Mouse (Mus musculus) lung, adult 2 months (tissue): ENCODE measurements around the gene Bptf. TPM values are rescaled to one million over a fixed set of nuclear protein-coding genes. Genes with fewer than 3 reads are reported as not detected.
A peak's percentile ranks its signal among the peaks of the same experiment; 100 is the strongest.

Experiments used
- DNase-seq: peaks from one replicate; pipeline ENCODE4 v3.0.0; 2022
- H3K4me1 ChIP-seq: fragments of 200-500 bp; 2 replicates; pipeline ENCODE4 v1.6.1; 2011; ENCODE audit warnings: low read length; ENCODE audit not compliant: control insufficient read depth, insufficient read depth
- H3K4me3 ChIP-seq: fragments of 200-500 bp; replicated peaks from 2 replicates; pipeline ENCODE3; 2011; ENCODE audit warnings: low read depth, mild to moderate bottlenecking, control low read depth, low read length; ENCODE audit errors: extremely low read depth
- CTCF ChIP-seq: fragments of 200-500 bp; IDR thresholded peaks from 2 replicates; pipeline ENCODE4 v1.5.1; 2011; ENCODE audit warnings: mild to moderate bottlenecking, low read length, control low read depth; ENCODE audit not compliant: insufficient read depth
- POLR2A ChIP-seq: fragments of 200-500 bp; IDR thresholded peaks from 2 replicates; pipeline ENCODE4 v1.6.1; 2011; ENCODE audit warnings: low read depth, mild to moderate bottlenecking, control low read depth, low read length, borderline replicate concordance; ENCODE audit errors: extremely low read depth
- WGBS: fragments of 180-500 bp; shearing (Covaris S2); methylation state at CpG from one replicate; pipeline ENCODE4 v1.1.7; 2018; 5-methylcytosine and 5-hydroxymethylcytosine counted together
- polyA plus RNA-seq: library from polyadenylated mRNA; depleted of rRNA; stranded (reverse); fragments of >200 nt; gene quantifications from 2 replicates; pipeline ENCODE4 v1.2.3, GENCODE M21; 2012

Gene Bptf
- polyA plus RNA-seq, 1 experiment: 27.3 TPM

DNA sequence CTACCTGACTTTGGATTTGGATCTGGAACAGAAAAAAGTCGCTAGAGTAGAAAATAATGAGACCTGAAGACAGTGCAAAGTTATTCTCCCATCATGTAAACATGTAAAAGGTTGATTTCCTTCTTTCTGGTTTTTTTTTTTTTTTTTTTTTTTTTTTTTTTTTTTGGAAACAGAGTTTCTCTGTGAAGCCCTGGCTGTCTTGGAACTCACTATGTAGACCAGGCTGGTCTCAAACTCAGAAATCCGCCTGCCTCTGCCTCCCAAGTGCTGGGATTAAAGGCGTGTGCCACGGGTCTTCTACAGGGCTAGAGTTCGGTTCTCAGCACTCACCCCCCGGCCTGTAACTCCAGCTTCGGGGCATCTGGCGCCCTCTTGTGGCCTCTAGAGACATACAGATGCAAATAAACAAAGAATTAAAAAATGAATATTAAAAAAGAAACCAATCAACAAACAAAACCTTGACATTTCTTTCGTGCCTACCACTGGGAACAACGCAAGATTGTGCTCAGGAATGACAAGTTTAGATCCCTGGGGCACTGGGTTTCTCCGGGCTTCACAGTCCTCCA lies 117.8 kb downstream of the Bptf start:
- 73% methylated on average over 11 of the region's 11 CpGs for WGBS
- TF ChIP-seq POLR2A: no peak
- no peak for TF ChIP-seq CTCF
- no peak overlapping the region for H3K4me3 ChIP-seq
- DNase-seq: no peak
- H3K4me1 ChIP-seq: peaks cover 8% of the 10 kb centered on the region

DNA sequence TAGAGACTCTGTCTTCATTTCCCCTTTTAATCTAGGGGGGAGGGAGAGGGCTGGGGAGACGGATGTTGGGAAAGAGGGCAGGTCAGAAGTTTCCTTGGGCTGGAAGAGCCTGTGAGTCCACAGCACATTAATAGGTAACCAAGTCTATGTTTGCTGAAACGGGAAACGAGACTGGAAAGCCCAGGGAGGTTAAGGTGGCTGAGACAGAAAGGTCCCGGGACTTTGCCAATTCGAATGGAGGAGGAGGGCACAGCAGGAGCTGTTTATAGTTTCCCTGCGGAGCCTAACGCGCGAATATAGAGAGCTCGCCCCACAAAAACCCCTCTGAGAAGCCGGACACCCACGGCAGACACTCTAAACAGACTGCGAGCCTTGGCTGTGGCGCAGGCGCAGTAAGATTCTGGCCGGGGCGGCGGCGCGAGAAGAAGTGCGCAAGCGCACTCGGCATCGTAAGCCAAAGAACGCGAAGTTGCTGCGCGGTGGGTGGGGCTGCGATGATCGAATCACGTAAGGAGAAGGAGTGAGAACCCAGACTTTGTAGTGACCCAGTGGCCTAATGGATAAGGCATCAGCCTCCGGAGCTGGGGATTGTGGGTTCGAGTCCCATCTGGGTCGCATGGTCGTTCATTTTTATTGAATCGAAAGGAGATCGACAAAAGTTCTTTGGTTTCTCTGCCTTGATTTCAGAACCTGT lies 119.5 kb downstream of the Bptf start:
- DNase-seq: peak; percentile 99
- no peak for TF ChIP-seq CTCF
- peak; percentile 98 for TF ChIP-seq POLR2A
- under 1% methylated on average over 37 of the region's 37 CpGs for WGBS
- Histone ChIP-seq H3K4me3 (peak overlapping the region; percentile 81), H3K4me1 (peaks cover 8% of the 10 kb centered on the region)

DNA sequence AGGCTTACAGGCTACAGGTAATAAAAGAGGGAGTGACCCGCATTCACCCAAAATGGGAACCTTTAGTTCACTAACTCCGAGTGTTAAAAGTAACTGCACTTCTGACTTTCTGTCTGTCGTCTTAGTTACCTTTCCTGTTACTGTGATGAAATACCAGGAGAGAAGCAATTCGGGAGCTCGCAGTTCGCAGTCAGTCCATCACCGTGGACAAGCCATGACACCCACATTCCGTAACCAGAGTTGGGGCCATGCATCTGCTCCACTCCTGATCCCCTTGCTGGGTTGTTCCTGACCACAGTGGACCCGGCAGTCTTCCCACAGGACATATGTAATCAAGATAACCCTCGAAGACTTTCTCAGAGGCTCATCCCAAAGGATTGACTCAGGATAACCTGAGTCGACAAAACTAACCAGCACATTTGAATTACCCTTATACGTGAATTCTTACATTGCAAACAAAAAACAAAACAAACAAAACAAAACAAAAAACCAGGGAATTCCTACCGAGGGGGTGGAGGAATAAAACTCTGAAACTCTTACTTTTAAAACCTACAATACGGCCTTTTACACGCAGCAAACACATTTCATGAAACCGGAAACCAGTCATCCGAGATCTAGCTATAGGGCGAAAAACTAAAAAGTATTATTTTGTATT lies 120.1 kb downstream of the Bptf start:
- H3K4me3 ChIP-seq: peak overlapping the region; percentile 81
- H3K4me1 ChIP-seq: peaks cover 8% of the 10 kb centered on the region
- no peak for DNase-seq
- WGBS: 20% methylated on average over 18 of the region's 18 CpGs
- TF ChIP-seq CTCF (no peak), POLR2A (peak; percentile 34; the same call in 1 of the 2 replicates)

DNA sequence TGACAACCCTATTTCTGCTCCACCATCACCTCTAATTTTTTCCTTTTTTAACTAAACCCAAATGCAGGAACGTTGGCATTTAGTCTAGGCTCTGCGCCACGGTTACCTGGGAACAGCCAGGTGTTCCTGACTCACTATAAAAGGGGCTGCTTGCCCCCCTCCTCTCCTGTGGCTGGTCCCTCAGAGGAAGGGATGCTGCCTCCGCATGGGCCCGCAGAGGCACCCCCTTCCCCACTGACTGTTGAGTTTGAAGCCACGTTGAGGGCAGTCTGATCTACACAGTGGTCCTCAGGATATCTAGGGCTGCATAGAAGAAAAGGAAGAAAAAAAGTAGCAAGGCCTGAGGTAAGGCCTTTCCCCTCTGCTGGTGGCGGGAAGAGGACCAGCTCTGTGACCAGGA lies 120.8 kb downstream of the Bptf start:
- H3K4me3 ChIP-seq: no peak overlapping the region
- TF ChIP-seq CTCF: no peak
- TF ChIP-seq POLR2A: no peak
- no peak for DNase-seq
- 79% methylated on average over 7 of the region's 7 CpGs for WGBS
- H3K4me1 ChIP-seq: peaks cover 8% of the 10 kb centered on the region

DNA sequence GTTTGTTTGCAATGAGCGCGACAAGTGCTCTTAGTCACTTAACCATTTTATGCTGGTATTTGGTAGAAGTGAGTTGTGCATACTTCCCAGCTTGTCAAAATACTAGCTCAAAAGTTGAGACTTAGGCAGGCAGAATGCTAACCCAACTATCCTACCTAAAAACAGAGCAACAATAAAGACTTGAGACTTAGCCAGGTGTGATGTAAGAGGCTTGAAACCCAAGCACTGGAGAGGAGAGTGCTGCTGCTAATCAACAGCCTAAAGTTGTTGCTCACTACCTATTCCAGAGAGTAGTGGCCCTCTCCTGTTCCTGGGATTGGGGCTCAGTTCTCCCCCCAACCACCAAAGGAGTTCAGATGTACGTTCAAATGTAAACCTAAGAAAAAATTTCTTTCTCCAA lies 121.5 kb downstream of the Bptf start:
- TF ChIP-seq POLR2A (no peak), CTCF (no peak)
- Histone ChIP-seq H3K4me1 (peaks cover 8% of the 10 kb centered on the region), H3K4me3 (no peak overlapping the region)
- no peak for DNase-seq
- 78% methylated on average over 3 of the region's 3 CpGs for WGBS

DNA sequence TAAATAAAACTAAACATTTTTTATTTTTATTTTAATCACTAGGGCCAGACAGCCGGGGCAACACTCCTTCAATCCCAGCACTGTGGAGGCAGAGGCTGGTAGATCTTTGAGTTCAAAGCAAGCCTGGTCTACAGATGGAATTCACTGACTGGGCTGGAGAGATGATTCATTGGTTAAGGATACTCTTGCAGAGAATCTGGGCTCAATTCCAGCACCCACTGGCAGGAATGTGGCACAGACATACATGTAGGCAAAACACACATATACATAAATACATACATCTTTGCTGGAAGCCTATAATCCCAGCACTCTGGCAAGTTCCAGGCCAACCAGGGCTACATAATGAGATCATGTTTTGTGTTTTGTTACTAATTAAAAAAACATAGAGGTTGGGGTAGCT lies 126.4 kb downstream of the Bptf start:
- 71% methylated on average over 1 of the region's 1 CpGs for WGBS
- no peak for DNase-seq
- Histone ChIP-seq H3K4me3 (no peak overlapping the region), H3K4me1 (no peaks in the 10 kb centered on the region)
- TF ChIP-seq POLR2A: no peak
- TF ChIP-seq CTCF: no peak

DNA sequence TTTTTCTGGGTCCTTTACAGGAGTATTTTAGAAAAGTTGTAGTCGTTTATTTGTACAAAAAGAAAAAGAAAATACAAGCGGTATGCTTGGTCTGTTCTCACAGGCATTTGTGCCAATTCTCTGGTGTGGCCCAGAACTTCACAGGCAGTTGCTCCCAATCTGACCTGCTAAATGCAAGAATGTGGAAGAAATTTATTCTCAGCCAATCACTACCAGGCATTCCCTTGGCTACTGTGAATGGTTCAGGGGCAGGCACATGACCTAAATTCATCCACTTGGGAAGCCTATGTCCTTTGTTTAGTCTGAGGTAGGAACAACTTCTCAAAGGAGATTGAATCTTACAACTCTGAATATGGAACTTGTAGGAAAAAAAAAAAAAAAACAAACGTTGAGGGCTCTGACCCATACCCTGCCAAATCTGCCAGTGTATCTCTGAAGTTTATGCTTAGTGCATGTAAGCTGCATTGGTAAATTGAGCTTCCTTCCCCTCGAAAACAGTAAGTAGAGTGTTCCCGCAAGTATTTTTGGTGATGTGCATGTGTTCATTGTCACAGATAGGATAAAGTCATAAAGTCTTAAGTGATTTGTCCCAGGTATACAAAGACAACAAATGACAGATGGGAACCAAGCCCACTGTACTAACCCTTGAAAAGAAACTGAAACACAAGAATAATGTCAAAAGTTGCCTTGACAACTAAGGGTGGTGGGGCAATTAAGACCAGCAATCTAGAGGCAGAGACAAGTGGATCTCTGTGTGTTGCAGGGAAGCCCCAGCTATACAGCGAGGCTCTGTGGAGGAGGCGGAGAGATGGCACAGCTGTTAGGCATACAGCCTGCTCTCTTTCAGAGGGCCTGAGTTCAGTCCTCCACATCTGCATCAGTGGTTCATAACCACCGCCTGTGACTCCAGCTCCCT lies 129.9 kb downstream of the Bptf start:
- WGBS: 50% methylated on average over 8 of the region's 8 CpGs
- DNase-seq: no peak
- TF ChIP-seq CTCF (no peak), POLR2A (no peak)

DNA sequence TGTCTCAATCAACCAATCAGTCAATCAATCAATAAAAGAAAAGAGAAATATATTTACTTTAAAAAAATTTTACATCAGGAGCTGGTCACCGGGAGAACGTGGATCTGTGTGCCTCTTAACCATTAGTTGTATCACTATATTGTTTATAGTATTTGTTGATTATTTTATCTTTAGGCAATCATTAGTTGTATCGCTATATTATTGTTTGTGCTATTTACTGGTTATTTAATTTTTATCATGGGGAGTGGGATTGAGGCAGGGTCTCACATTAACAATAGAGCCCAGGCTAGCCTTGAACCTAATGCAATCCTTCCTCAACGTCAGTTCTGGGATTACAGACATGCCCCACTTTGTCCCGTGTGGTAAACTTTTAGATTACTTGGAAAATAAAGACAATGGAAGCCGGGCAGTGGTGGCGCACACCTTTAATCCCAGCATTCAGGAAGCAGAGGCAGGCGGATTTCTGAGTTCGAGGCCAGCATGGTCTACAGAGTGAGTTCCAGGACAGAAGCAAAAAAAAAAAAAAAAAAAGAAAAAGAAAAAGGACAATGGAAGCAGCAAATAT lies 131.9 kb downstream of the Bptf start:
- DNase-seq: no peak
- TF ChIP-seq CTCF (no peak), POLR2A (no peak)
- WGBS: 78% methylated on average over 9 of the region's 9 CpGs
- H3K4me3 ChIP-seq: no peak overlapping the region
- peaks cover 5% of the 10 kb centered on the region; the same call in 1 of the 2 replicates for H3K4me1 ChIP-seq

More for the DNA sequence above, 129.9 kb downstream of the Bptf start:
- H3K4me3 ChIP-seq: no peak overlapping the region
- peaks cover 5% of the 10 kb centered on the region; the same call in 1 of the 2 replicates for H3K4me1 ChIP-seq

DNA sequence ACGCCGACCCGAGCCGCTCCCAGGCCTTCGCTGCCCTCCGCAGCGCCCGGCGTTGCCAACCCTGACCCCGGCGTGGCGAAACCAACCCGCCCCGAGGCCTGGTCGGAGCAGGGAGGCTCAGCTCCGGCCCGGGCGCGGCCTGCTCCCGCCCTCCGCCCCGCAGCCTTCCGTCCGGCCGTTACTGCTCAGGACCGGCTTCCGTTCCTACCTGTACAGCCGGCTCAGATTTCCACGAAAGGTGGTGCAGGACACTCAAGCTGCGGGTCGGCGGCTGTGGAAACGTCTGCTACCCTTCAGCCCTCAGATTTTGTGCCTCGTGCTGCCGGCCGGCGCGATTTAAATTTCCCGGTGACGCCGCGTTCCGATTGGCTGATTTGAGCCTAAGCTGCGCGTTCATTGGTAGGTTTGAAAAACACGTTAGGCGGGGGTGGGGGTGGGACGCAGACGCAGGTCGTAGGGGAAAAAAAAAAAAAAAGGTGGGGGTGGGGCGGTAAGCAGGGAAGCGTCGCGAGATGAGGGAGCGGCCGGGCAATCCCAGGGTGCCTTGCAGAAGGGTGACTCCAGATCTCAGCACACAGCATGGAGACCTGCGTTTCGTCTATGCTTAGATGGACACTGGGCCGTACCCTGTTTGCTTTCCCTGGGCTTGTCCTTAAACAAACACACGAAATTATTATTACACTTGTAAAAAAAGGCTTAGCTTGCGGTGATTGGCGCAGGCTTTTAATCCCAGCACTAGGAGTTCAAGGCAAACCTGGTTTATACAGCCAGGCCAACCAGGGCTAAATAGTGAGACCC lies 132.6 kb downstream of the Bptf start, which contains the start of gene Kpna2:
Gene Kpna2, minus strand, starts transcription at position 391 of the 798 bp plus-strand sequence.
- peaks cover 8% of the 10 kb centered on the region; the same call in 1 of the 2 replicates for H3K4me1 ChIP-seq
- peak; percentile 87 for DNase-seq
- WGBS: under 1% methylated on average over 62 of the region's 62 CpGs
- TF ChIP-seq CTCF (no peak), POLR2A (peak; percentile 98)
- peak within 1 kb of the TSS; percentile 80 for H3K4me3 ChIP-seq
